32 mouse cellular contexts compared by ENCODE assay signal in the genomic region with DNA sequence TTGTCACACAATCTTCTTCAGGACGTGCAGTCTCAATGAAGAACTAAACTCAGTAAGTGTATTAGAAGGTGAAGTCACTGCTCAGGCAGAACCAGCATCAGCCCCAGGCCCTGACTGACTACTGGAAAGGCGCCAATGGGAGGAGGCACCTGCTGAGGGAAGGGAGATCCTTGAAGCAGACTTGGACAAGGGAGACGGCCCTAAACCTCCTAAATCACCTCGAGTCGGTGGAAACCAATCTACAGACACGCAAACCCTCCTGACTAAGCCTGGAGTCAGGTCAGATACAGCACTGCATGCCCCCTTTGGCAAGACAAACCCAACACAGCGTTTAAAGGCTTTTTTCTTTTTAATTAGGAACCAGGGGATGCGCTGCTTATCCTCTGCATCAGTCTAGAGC. TPM values are rescaled to one million over a fixed set of nuclear protein-coding genes. Genes with fewer than 3 reads are reported as not detected.
"Had no signal": no experiment of that assay in that cellular context is flagged by ENCODE, and none has a peak within 500 bp of the region (broad histone marks: within the 10 kb centered on the region; RNA-seq: fewer than 3 reads in every experiment).

No protein-coding gene starts in this region.

- DNase-seq: gastrocnemius, postnatal 10 days; gastrocnemius, postnatal 25 days; heart, adult 2 months; heart, postnatal 14 days; heart, postnatal 36 days; kidney, adult 11 months; kidney, adult 2 months; kidney, adult 9 months; kidney, postnatal 10 days; kidney, postnatal 25 days; kidney, postnatal 4 days; liver; liver, embryonic 13.5 days had no signal

- H3K4me2 ChIP-seq: heart, embryonic 11.5 days; heart, embryonic 13.5 days; heart, embryonic 15.5 days; hindbrain, embryonic 13.5 days; hindbrain, embryonic 15.5 days; limb, embryonic 12.5 days; liver, embryonic 11.5 days; liver, embryonic 13.5 days had no signal

- H3K27ac ChIP-seq: heart, adult 2 months; heart, embryonic 13.5 days; heart, embryonic 15.5 days; hindbrain, embryonic 13.5 days; hindbrain, embryonic 15.5 days; hindbrain, postnatal 0 days; layer of hippocampus, adult 2 months; left cerebral cortex, adult 2 months; limb, embryonic 10.5 days; limb, embryonic 12.5 days; liver, embryonic 13.5 days had no signal

- H3K27me3 ChIP-seq: heart, embryonic 13.5 days; heart, embryonic 15.5 days; hindbrain, embryonic 13.5 days; hindbrain, embryonic 15.5 days; limb, embryonic 12.5 days; liver, embryonic 13.5 days had no signal

- H3K9me3 ChIP-seq: heart, embryonic 13.5 days; heart, embryonic 15.5 days; hindbrain, embryonic 13.5 days; hindbrain, embryonic 15.5 days; limb, embryonic 10.5 days; limb, embryonic 12.5 days; liver, embryonic 13.5 days had no signal

- H3K9ac ChIP-seq: heart, embryonic 13.5 days; heart, embryonic 15.5 days; hindbrain, embryonic 13.5 days; hindbrain, embryonic 15.5 days; limb, embryonic 12.5 days; liver, embryonic 13.5 days had no signal

- H3K4me3 ChIP-seq: heart, adult 2 months; heart, embryonic 13.5 days; heart, embryonic 15.5 days; hindbrain, embryonic 13.5 days; hindbrain, embryonic 15.5 days; layer of hippocampus, adult 2 months; left cerebral cortex, adult 2 months; limb, embryonic 10.5 days; limb, embryonic 12.5 days; liver, embryonic 13.5 days had no signal

- H3K4me1 ChIP-seq: heart, embryonic 13.5 days had no signal

- ATAC-seq: hindbrain, postnatal 0 days; intestine, embryonic 16.5 days had no signal

RNA-seq across cellular contexts. Expression of a gene that starts 51.3 kb away (rescaled TPM):
- total RNA-seq: gastrocnemius, adult 18-20 months; gastrocnemius, postnatal 10 days; gastrocnemius, postnatal 25 days; heart, adult 2 months; heart, postnatal 14 days; heart, postnatal 36 days; hindbrain, postnatal 0 days; layer of hippocampus, adult 2 months; layer of hippocampus, postnatal 10 days; layer of hippocampus, postnatal 25 days; left cerebral cortex, adult 2 months; left cerebral cortex, postnatal 14 days; left cerebral cortex, postnatal 36 days had no signal
- polyA plus RNA-seq: heart, adult 2 months; heart, embryonic 11.5 days; heart, embryonic 13.5 days; heart, embryonic 15.5 days; heart, postnatal 0 days; hindbrain, embryonic 13.5 days; hindbrain, postnatal 0 days; kidney, adult 2 months; limb, embryonic 10.5 days; limb, embryonic 12.5 days; limb, embryonic 14.5 days had no signal
